Mouse (Mus musculus) myocyte (in vitro differentiated cells): Measurements from ENCODE around the gene Serpina3g.

Experiments
- CEBPB ChIP-seq: IDR thresholded peaks from 2 replicates; pipeline ENCODE4 v1.6.1; 2011; ENCODE audit warnings: mild to moderate bottlenecking, moderate library complexity; ENCODE audit not compliant: poor library complexity, insufficient read depth, severe bottlenecking
- E2F4 ChIP-seq: IDR thresholded peaks from one replicate; pipeline ENCODE4 v1.6.1; 2011; ENCODE audit warnings: mild to moderate bottlenecking, control low read depth, moderate library complexity; ENCODE audit not compliant: insufficient read depth
- MAX ChIP-seq: IDR thresholded peaks from one replicate; pipeline ENCODE4 v1.6.1; 2011; ENCODE audit warnings: low read depth, mild to moderate bottlenecking, control low read depth
- MYOD1 ChIP-seq, 3 experiments: IDR thresholded peaks; one replicate each; pipeline ENCODE4 v1.6.1; 2011; ENCODE audit warnings: control low read depth in 2 of 3, low read depth in 2 of 3, mild to moderate bottlenecking in 2 of 3, moderate library complexity in 1 of 3; ENCODE audit not compliant: insufficient read length in 2 of 3, control insufficient read depth in 1 of 3
- MYOG ChIP-seq, 3 experiments: IDR thresholded peaks; one replicate each; pipeline ENCODE4 v1.6.1; 2011; ENCODE audit warnings: control low read depth in 2 of 3, low read depth in 2 of 3, mild to moderate bottlenecking in 2 of 3; ENCODE audit not compliant: insufficient read length in 2 of 3, control insufficient read depth in 1 of 3, insufficient read depth in 1 of 3
- POLR2A ChIP-seq: IDR thresholded peaks from one replicate; pipeline ENCODE4 v1.6.1; 2011; ENCODE audit warnings: low read depth, mild to moderate bottlenecking, control low read depth, moderate library complexity; ENCODE audit not compliant: insufficient read length
- POLR2AphosphoS2 ChIP-seq: IDR thresholded peaks from one replicate; pipeline ENCODE4 v1.6.1; 2011; ENCODE audit warnings: low read depth, control low read depth; ENCODE audit not compliant: insufficient read length
- USF1 ChIP-seq: IDR thresholded peaks from one replicate; pipeline ENCODE4 v1.6.1; 2011; ENCODE audit warnings: low read depth, mild to moderate bottlenecking, control low read depth, moderate library complexity

DNA sequence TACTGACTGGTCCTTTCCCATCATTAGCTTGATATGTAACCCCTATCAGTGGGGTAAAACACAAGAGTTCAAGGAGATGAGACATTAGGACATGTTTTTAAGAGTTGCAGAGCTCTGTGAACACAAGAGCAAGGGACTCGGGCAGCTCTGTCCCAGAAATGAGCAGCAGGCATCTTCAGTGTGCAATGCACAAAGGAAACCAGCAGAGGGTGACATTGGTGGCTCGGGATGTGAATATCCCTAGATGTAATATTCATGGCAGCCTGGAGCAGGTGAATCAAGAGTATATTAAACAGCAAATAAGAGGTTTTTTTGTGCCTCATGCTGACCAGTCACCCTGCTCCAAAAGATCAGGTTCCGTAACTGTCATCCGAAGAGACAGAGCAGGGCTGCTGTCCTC lies 26.9 kb upstream of the Serpina3g start:
- TF ChIP-seq MYOD1 (IDR thresholded peaks at IDR 0.05; ENCODE audit: control insufficient read depth in 1 of 3, insufficient read length in 2 of 3, low read depth in 2 of 3) (no peak), MYOG (IDR thresholded peaks at IDR 0.05; ENCODE audit: control insufficient read depth in 1 of 3, insufficient read depth in 1 of 3, insufficient read length in 2 of 3, low read depth in 2 of 3) (no peak), MAX (no peak), E2F4 (no peak), POLR2A (no peak), USF1 (no peak), POLR2AphosphoS2 (no peak), CEBPB (no peak)
